Comparison of ENCODE assay signal across 32 mouse cellular contexts in genomic region chr7:104580846-104581245, GRCm38 (mm10). TPM values are rescaled to one million over a fixed set of nuclear protein-coding genes. Genes with fewer than 3 reads are reported as not detected.
"Had no signal": no experiment of that assay in that cellular context is flagged by ENCODE, and none has a peak within 500 bp of the region (broad histone marks: within the 10 kb centered on the region; RNA-seq: fewer than 3 reads in every experiment).

No protein-coding gene starts in this region.

- H3K4me1 ChIP-seq: heart, embryonic 13.5 days; heart, embryonic 15.5 days; hindbrain, embryonic 13.5 days; hindbrain, embryonic 15.5 days; limb, embryonic 10.5 days; limb, embryonic 12.5 days; liver, embryonic 13.5 days had no signal

- H3K9ac ChIP-seq: heart, embryonic 13.5 days; heart, embryonic 15.5 days; hindbrain, embryonic 13.5 days; hindbrain, embryonic 15.5 days; limb, embryonic 12.5 days; liver, embryonic 13.5 days had no signal

- H3K4me3 ChIP-seq: gastrocnemius, adult 2 months; heart, adult 2 months; heart, embryonic 13.5 days; heart, embryonic 15.5 days; hindbrain, embryonic 13.5 days; hindbrain, embryonic 15.5 days; limb, embryonic 10.5 days; limb, embryonic 12.5 days; liver, embryonic 13.5 days had no signal

- ATAC-seq: hindbrain, postnatal 0 days had no signal

- H3K27me3 ChIP-seq: heart, embryonic 13.5 days; heart, embryonic 15.5 days; hindbrain, embryonic 13.5 days; hindbrain, embryonic 15.5 days; limb, embryonic 12.5 days; liver, embryonic 13.5 days had no signal

- H3K4me2 ChIP-seq: heart, embryonic 11.5 days; heart, embryonic 13.5 days; heart, embryonic 15.5 days; hindbrain, embryonic 13.5 days; hindbrain, embryonic 15.5 days; limb, embryonic 12.5 days; liver, embryonic 11.5 days; liver, embryonic 13.5 days had no signal

- H3K27ac ChIP-seq: gastrocnemius, adult 2 months; heart, adult 2 months; heart, embryonic 13.5 days; heart, embryonic 15.5 days; hindbrain, embryonic 13.5 days; hindbrain, embryonic 15.5 days; hindbrain, postnatal 0 days; limb, embryonic 10.5 days; limb, embryonic 12.5 days; liver, embryonic 13.5 days had no signal

- H3K36me3 ChIP-seq: heart, embryonic 13.5 days; heart, embryonic 15.5 days; hindbrain, embryonic 13.5 days; hindbrain, embryonic 15.5 days; limb, embryonic 10.5 days; limb, embryonic 12.5 days; liver, embryonic 13.5 days had no signal

- H3K9me3 ChIP-seq: heart, embryonic 13.5 days; heart, embryonic 15.5 days; hindbrain, embryonic 13.5 days; hindbrain, embryonic 15.5 days; limb, embryonic 10.5 days; limb, embryonic 12.5 days; liver, embryonic 13.5 days had no signal

- DNase-seq: gastrocnemius, adult 2 months; gastrocnemius, postnatal 10 days; gastrocnemius, postnatal 25 days; heart, adult 11 months; heart, adult 2 months; heart, postnatal 14 days; heart, postnatal 36 days; kidney, adult 18-20 months; kidney, adult 8-10 months; kidney, postnatal 10 days; kidney, postnatal 25 days; kidney, postnatal 4 days; layer of hippocampus, adult 9-11 months; layer of hippocampus, postnatal 36 days; liver; liver, embryonic 13.5 days had no signal

RNA-seq across cellular contexts. Expression of gene Olfr653, which starts 3.7 kb away (rescaled TPM):
- polyA plus RNA-seq: frontal cortex, adult 2 months; heart, adult 2 months; heart, embryonic 11.5 days; heart, embryonic 13.5 days; heart, embryonic 15.5 days; heart, postnatal 0 days; hindbrain, embryonic 11.5 days; hindbrain, embryonic 13.5 days; hindbrain, embryonic 15.5 days; hindbrain, postnatal 0 days; intestine, embryonic 14.5 days; kidney, embryonic 14.5 days; kidney, embryonic 16.5 days; limb, embryonic 10.5 days; limb, embryonic 12.5 days; limb, embryonic 14.5 days; liver, embryonic 11.5 days; liver, embryonic 13.5 days had no signal

RNA-seq across cellular contexts. Expression of gene Olfr654, which starts 6.0 kb away (rescaled TPM):
- polyA plus RNA-seq: frontal cortex, adult 2 months; heart, adult 2 months; heart, embryonic 11.5 days; heart, embryonic 13.5 days; heart, embryonic 15.5 days; heart, postnatal 0 days; hindbrain, embryonic 11.5 days; hindbrain, embryonic 13.5 days; hindbrain, embryonic 15.5 days; hindbrain, postnatal 0 days; intestine, embryonic 14.5 days; kidney, embryonic 14.5 days; kidney, embryonic 16.5 days; limb, embryonic 10.5 days; limb, embryonic 12.5 days; limb, embryonic 14.5 days; liver, embryonic 11.5 days; liver, embryonic 13.5 days had no signal

RNA-seq across cellular contexts. Expression of gene Olfr652, which starts 20.1 kb away (rescaled TPM):
- polyA plus RNA-seq: frontal cortex, adult 2 months; heart, adult 2 months; heart, embryonic 11.5 days; heart, embryonic 13.5 days; heart, embryonic 15.5 days; heart, postnatal 0 days; hindbrain, embryonic 11.5 days; hindbrain, embryonic 13.5 days; hindbrain, embryonic 15.5 days; intestine, embryonic 14.5 days; kidney, embryonic 14.5 days; kidney, embryonic 16.5 days; limb, embryonic 10.5 days; limb, embryonic 12.5 days; limb, embryonic 14.5 days; liver, embryonic 11.5 days; liver, embryonic 13.5 days had no signal

RNA-seq across cellular contexts. Expression of gene Olfr655, which starts 20.7 kb away (rescaled TPM):
- polyA plus RNA-seq: frontal cortex, adult 2 months; heart, adult 2 months; heart, embryonic 11.5 days; heart, embryonic 13.5 days; heart, embryonic 15.5 days; heart, postnatal 0 days; hindbrain, embryonic 11.5 days; hindbrain, embryonic 13.5 days; hindbrain, embryonic 15.5 days; hindbrain, postnatal 0 days; intestine, embryonic 14.5 days; kidney, embryonic 14.5 days; kidney, embryonic 16.5 days; limb, embryonic 10.5 days; limb, embryonic 12.5 days; limb, embryonic 14.5 days; liver, embryonic 11.5 days; liver, embryonic 13.5 days had no signal

RNA-seq across cellular contexts. Expression of gene Olfr651, which starts 30.9 kb away (rescaled TPM):
- polyA plus RNA-seq: frontal cortex, adult 2 months; heart, adult 2 months; heart, embryonic 11.5 days; heart, embryonic 13.5 days; heart, embryonic 15.5 days; heart, postnatal 0 days; hindbrain, embryonic 11.5 days; hindbrain, embryonic 13.5 days; hindbrain, embryonic 15.5 days; hindbrain, postnatal 0 days; intestine, embryonic 14.5 days; kidney, embryonic 14.5 days; kidney, embryonic 16.5 days; limb, embryonic 10.5 days; limb, embryonic 12.5 days; limb, embryonic 14.5 days; liver, embryonic 11.5 days; liver, embryonic 13.5 days had no signal
